Mouse (Mus musculus): Measurements from ENCODE around the gene Gm20605. TPM values are rescaled to one million over a fixed set of nuclear protein-coding genes. Genes with fewer than 3 reads are reported as not detected.
A peak's percentile ranks its signal among the peaks of the same experiment; 100 is the strongest.
"Not testable (repeated sequence)": the region's sequence is repeated elsewhere in the genome, so short reads cannot be mapped to it uniquely, and the experiment has no call there.

The Gm20605 gene
- total and polyA plus RNA-seq, 2 experiments from 2014 or later, result 0.99 to 6.5 TPM

DNA sequence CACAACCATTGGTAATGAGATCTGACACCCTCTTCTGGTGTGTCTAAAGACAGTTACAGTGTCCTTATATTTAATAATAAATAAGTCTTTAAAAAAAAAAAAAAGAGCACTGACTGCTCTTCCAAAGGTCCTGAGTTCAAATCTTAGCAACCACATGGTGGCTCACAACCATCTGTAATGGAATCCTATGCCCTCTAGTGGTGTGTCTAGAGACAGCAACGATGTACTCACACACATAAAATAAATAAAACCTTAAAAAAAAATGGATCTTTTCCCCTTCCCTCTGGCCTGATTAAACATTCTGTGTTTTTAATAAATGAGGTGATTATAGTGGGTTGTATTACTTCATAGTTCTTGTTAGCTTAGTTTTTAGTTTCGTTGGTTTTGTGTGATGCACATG is 14.1 kb upstream of the Gm20605 start:
- H3K4me1 ChIP-seq (ENCODE audit: insufficient read depth, low read length); H3K4me3 ChIP-seq (ENCODE audit: low read depth, low read length); H3K9ac ChIP-seq (replicated peaks; ENCODE audit: low read length, poor library complexity, severe bottlenecking); H3K36me3 ChIP-seq (ENCODE audit: insufficient read depth, low read length); ATAC-seq (ENCODE audit: low FRiP score); H3K9me3 ChIP-seq (ENCODE audit: low read length); H3K4me2 ChIP-seq (ENCODE audit: low read depth, low read length, poor library complexity, severe bottlenecking); H3K27ac ChIP-seq (ENCODE audit: low read depth, low read length); DNase-seq (ENCODE audit: low spot score); H3K27me3 ChIP-seq (ENCODE audit: insufficient read depth, low read length): not testable (repeated sequence)
- WGBS, result 93% methylated on average over 2 of the region's 2 CpGs
- peak; percentile 14; the same call in 1 of the 2 replicates for TF ChIP-seq CTCF (IDR thresholded peaks at IDR 0.05)

DNA sequence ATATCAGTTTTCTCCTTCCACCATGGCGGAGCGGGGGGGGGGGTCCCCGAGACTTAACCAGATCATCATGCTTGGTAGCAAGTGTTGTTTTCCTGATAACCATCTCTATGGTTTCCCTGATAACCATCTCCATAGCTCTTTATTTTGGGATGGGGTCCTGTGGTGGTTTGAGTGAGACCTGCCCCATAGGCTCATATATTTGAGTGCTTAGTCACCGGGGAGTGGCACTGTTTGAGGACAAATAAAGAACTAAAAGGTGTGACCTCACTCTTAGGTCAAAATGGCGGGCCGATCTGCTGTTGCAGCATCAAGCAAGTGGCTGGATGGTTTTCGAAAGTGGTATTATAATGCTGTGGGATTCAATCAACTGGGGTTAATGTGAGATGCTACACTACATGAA is 13.6 kb upstream of the Gm20605 start:
- Histone ChIP-seq H3K4me3 (ENCODE audit: low read depth, low read length) (no peak overlapping the region), H3K9me3 (ENCODE audit: low read length) (no peaks in the 10 kb centered on the region), H3K27ac (ENCODE audit: low read depth, low read length) (no peak overlapping the region), H3K4me1 (ENCODE audit: insufficient read depth, low read length) (no peaks in the 10 kb centered on the region), H3K36me3 (ENCODE audit: insufficient read depth, low read length) (no peaks in the 10 kb centered on the region), H3K9ac (replicated peaks; ENCODE audit: low read length, poor library complexity, severe bottlenecking) (no peak overlapping the region), H3K4me2 (ENCODE audit: low read depth, low read length, poor library complexity, severe bottlenecking) (no peak overlapping the region), H3K27me3 (ENCODE audit: insufficient read depth, low read length) (no peaks in the 10 kb centered on the region)
- no peak for TF ChIP-seq CTCF (IDR thresholded peaks at IDR 0.05)
- ATAC-seq (ENCODE audit: low FRiP score) (no peak), DNase-seq (ENCODE audit: low spot score) (no peak)
- WGBS, result 87% methylated on average over 7 of the region's 7 CpGs

DNA sequence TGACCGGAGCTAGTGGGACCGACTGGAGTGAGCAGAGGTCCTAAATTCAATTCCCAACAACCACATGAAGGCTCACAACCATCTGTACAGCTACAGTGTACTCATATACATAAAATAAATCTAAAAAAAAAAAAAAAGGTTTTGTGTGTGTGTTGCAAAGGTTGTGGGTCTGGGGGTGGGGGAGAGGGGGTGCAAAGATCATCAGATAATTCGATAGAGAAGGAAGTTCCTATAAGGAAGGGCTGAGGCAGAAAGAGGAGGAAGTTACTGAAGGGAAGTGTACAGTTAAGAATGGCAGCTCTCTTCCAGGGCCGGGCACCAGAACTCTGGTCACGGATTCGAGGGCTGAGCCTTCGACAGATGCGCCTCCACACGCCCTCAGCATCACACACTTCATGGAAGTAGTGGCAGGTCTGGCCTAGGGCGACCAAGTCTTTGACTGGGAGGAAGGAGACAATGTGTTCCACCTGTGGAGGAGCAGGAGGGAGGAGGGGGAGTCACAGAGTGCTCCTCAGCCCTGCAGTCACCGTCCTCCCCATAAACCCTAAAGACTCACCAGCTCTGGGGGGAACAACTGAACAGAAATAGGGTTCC is 4.9 kb upstream of the Gm20605 start:
- Histone ChIP-seq H3K4me2 (ENCODE audit: low read depth, low read length, poor library complexity, severe bottlenecking) (no peak overlapping the region), H3K27me3 (ENCODE audit: insufficient read depth, low read length) (no peaks in the 10 kb centered on the region), H3K27ac (ENCODE audit: low read depth, low read length) (no peak overlapping the region), H3K4me3 (ENCODE audit: low read depth, low read length) (no peak overlapping the region), H3K9ac (replicated peaks; ENCODE audit: low read length, poor library complexity, severe bottlenecking) (no peak overlapping the region), H3K36me3 (ENCODE audit: insufficient read depth, low read length) (no peaks in the 10 kb centered on the region), H3K9me3 (ENCODE audit: low read length) (no peaks in the 10 kb centered on the region), H3K4me1 (ENCODE audit: insufficient read depth, low read length) (no peaks in the 10 kb centered on the region)
- TF ChIP-seq CTCF (IDR thresholded peaks at IDR 0.05), result no peak
- DNase-seq (ENCODE audit: low spot score), result no peak
- no peak for ATAC-seq (ENCODE audit: low FRiP score)
- WGBS, result 88% methylated on average over 11 of the region's 11 CpGs

DNA sequence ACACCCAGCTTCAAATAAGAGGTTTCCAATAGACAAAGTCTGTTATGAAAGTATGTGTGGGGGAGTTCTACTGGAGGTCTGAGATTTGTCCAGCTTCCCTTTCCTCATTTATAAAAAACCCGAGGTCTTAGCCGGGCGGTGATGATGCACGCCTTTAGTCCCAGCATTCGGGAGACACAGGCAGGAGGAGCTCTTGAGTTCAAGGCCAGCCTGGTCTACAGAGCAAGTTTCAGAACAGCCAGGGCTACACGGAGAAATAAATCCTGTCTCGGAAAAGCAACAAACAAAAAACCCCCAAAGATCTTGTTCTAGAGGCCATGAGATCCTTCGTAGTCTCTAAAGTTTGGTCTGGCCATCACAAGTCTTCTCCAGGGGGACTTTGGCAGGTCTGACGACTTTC is 984 bp upstream of the Gm20605 start:
- peak overlapping the region; percentile 43 for H3K4me3 ChIP-seq (ENCODE audit: low read depth, low read length)
- ATAC-seq (ENCODE audit: low FRiP score) (no peak), DNase-seq (ENCODE audit: low spot score) (no peak)
- peaks cover 10% of the 10 kb centered on the region for H3K4me1 ChIP-seq (ENCODE audit: insufficient read depth, low read length)
- peak overlapping the region; percentile 50 for H3K9ac ChIP-seq (replicated peaks; ENCODE audit: low read length, poor library complexity, severe bottlenecking)
- peak overlapping the region; percentile 72 for H3K27ac ChIP-seq (ENCODE audit: low read depth, low read length)
- peak; percentile 31; the same call in 1 of the 2 replicates for TF ChIP-seq CTCF (IDR thresholded peaks at IDR 0.05)
- no peaks in the 10 kb centered on the region for H3K36me3 ChIP-seq (ENCODE audit: insufficient read depth, low read length)
- no peaks in the 10 kb centered on the region for H3K9me3 ChIP-seq (ENCODE audit: low read length)
- H3K4me2 ChIP-seq (ENCODE audit: low read depth, low read length, poor library complexity, severe bottlenecking), result peak overlapping the region; percentile 59
- WGBS, result 2% methylated on average over 9 of the region's 9 CpGs
- no peaks in the 10 kb centered on the region for H3K27me3 ChIP-seq (ENCODE audit: insufficient read depth, low read length)

DNA sequence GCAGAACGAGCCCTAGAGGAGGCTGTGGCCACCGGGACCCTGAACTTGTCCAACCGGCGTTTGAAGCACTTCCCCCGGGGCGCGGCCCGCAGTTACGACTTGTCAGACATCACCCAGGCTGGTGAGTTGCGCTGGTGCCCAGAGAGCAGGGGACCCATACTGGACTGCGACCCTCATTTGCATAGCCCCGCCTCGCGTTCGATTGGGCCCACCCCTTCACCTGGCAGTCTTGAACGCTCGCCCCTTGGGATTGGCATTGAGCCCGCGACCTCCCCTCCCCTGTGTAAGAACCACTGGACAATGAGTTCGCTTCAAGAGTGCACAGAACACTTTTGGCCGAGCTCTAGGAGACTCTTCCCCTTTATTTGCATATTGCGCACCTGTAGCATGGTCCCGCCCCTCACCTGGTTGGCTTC is 339 bp downstream of the Gm20605 start:
- DNase-seq (ENCODE audit: low spot score) (peak; percentile 38), ATAC-seq (ENCODE audit: low FRiP score) (peak; percentile 15; the same call in 1 of the 2 replicates)
- Histone ChIP-seq H3K4me1 (ENCODE audit: insufficient read depth, low read length) (peaks cover 10% of the 10 kb centered on the region), H3K27me3 (ENCODE audit: insufficient read depth, low read length) (no peaks in the 10 kb centered on the region), H3K9me3 (ENCODE audit: low read length) (no peaks in the 10 kb centered on the region), H3K36me3 (ENCODE audit: insufficient read depth, low read length) (peaks cover 9% of the 10 kb centered on the region), H3K4me3 (ENCODE audit: low read depth, low read length) (peak overlapping the region; percentile 92), H3K9ac (replicated peaks; ENCODE audit: low read length, poor library complexity, severe bottlenecking) (peak overlapping the region; percentile 80), H3K4me2 (ENCODE audit: low read depth, low read length, poor library complexity, severe bottlenecking) (peak overlapping the region; percentile 89), H3K27ac (ENCODE audit: low read depth, low read length) (peak overlapping the region; percentile 87)
- 1% methylated on average over 20 of the region's 23 CpGs for WGBS
- no peak for TF ChIP-seq CTCF (IDR thresholded peaks at IDR 0.05)

DNA sequence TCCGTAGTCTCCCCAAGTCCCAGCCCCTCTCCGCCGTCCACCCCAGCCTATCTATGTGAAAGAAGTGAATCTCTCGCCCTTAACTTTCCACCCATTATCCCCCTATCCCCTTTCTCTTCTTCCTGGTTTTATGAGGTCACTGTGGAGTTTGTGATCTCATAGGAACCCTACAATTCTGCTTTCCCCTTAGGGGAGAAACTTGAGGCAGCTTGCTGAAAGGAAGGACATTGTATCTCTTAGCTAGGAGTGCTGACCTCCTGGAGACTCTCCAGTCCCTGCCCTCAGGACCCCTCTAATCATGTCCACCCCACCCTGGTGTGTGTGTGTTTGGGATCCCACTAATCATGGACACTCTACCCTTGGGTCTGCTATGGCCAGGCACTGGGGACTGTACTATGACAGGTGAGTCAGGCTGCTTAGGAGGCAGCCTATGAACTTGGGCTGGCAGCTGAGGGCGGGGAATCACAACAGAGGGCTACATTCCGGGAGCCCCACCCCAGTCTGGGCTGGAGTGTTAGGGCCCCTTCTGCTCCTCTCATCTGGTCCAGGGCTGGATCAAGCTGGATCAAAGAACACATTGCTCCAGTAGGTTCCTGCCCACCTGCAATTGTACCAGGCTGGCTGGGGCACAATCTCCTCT is 1.1 kb downstream of the Gm20605 start:
- 27% methylated on average over 6 of the region's 6 CpGs for WGBS
- Histone ChIP-seq H3K4me1 (ENCODE audit: insufficient read depth, low read length) (peaks cover 10% of the 10 kb centered on the region), H3K4me3 (ENCODE audit: low read depth, low read length) (peak overlapping the region; percentile 92), H3K36me3 (ENCODE audit: insufficient read depth, low read length) (peaks cover 10% of the 10 kb centered on the region), H3K9me3 (ENCODE audit: low read length) (no peaks in the 10 kb centered on the region), H3K27ac (ENCODE audit: low read depth, low read length) (no peak overlapping the region), H3K4me2 (ENCODE audit: low read depth, low read length, poor library complexity, severe bottlenecking) (peak overlapping the region; percentile 89), H3K27me3 (ENCODE audit: insufficient read depth, low read length) (no peaks in the 10 kb centered on the region), H3K9ac (replicated peaks; ENCODE audit: low read length, poor library complexity, severe bottlenecking) (0 out of 2 replicates have a peak overlapping the region, but pooled peaks have one; percentile 14)
- no peak for DNase-seq (ENCODE audit: low spot score)
- no peak for TF ChIP-seq CTCF (IDR thresholded peaks at IDR 0.05)
- ATAC-seq (ENCODE audit: low FRiP score), result no peak

All from midbrain, postnatal 0 days (tissue).